Mouse (Mus musculus): ENCODE data around the gene Gm49396.
A peak's percentile ranks its signal among the peaks of the same experiment; 100 is the strongest.

Gene Gm49396

DNA sequence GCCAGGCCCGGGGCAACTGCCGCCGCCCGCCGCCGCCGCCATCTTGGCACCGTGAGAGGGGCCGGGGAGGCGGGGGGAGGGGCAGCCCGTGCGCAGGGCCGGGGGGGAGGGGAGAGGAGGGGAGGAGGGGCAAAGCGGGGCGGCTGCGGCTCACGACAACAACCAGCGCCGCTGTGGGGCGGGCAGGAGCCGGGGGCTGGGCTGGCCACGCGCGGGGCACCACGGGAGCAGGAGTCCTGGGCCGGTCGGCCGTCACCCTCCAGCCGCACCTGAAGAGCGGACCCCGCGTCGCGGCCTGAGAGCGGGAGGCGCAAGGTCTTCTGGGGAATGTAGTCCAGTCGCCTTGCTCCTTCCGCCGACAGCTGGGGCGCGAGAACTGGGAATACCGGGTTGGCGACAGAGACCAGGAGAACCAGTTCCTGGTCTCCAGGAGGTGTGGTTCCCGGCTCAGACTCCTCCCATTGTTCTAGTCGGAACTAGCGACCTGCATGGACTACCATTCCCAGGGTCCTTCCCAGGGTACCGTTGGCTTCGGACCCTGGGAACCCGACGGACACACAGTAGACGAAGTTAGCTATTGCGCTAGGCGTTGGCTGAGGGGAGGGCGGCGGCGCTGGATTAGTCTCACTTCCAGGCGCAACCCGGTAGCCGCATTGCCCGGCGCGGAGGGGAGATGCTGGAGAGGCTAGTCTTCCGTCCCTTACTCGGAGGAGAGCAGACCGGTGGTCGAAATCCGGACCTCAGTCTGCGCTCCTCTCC lies 25.7 kb downstream of the Gm49396 start, which contains the start of gene Kmt2b:
Gene Kmt2b (minus strand): TSS at position 51 of the 759 bp plus-strand sequence.
- DNase-seq = peak; percentile 96

GRCm38 (mm10) chr7:30589435-30590301 lies 26.5 kb downstream of the Gm49396 start:
- DNase-seq = peak; percentile 88

- DNase-seq = no peak
Observed at GRCm38 (mm10) chr7:30590927-30591604, 27.9 kb downstream of the Gm49396 start.

- no peak for DNase-seq
Observed at GRCm38 (mm10) chr7:30591605-30591951, 28.4 kb downstream of the Gm49396 start.

DNA sequence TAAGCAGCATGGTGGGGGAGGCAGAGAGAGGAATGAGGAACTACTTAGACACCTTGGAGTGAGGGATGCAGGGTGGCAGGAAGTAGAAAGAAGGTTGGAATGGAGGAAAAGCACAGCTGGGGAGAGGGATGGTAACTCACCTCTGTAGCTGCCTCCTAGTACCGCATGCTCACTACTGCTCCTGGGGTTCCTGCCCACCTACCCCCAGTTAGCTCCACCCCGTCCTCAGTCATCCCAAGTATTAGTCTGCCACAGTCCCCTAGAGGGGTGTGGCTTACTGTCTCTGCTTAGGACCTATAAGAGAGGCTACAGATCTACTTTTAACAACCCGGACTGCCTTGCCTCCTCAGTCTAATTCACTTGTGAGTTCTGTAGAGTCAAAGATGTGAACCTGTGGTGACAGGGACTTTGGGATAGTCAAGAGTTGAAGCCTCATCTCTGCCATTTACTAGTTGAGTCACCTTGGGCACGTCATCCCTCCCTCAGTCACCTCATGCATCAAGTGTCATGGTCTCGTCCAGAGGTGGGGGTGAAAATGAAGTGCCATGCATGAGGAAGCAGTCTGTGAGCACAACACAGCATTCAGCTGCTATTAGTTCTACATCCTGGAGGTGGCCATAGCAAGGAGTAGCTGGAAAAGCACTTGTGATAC lies 29.8 kb downstream of the Gm49396 start:
- no peak for DNase-seq

GRCm38 (mm10) chr7:30593579-30594509 lies 30.7 kb downstream of the Gm49396 start:
- DNase-seq = no peak

- DNase-seq = no peak
Observed at GRCm38 (mm10) chr7:30594510-30595024, 31.4 kb downstream of the Gm49396 start.

DNA sequence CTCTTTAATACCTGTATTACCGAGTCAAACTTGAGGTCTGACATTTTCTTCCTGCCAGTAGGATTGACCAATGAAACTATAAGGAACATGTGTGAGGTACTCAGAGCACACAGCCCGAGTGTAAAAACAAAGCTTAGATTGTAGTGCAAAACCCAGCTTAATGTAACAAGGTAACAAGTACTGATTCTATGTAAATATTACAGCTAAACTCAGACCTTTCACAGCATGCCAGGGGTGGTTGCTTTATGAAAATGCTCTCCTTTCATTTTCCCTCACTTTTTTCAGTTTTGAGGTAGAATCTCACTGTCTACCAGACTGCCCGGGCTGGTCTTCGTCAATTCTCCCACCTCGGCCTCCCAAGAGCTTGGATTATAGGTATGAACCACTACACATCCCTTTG lies 32.9 kb downstream of the Gm49396 start:
- DNase-seq = no peak

DNA sequence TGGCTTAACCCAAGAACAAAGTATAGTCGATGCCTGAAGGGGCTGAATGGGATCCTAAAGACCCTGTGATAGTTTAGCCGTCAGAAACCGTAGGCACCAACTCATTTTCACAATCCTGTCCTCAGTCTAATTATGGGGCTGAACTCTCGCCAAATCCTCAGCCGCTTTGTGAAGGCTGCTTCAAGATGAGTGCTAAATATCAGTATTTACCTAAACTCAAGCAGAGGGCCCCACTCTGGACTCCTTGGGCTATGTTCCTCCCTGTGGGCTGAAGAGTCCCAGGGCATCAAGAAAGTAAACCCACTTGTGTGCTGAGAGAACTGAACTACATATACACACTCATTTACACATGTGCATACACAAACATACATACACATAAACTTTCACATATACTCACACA lies 33.7 kb downstream of the Gm49396 start:
- DNase-seq = no peak

DNA sequence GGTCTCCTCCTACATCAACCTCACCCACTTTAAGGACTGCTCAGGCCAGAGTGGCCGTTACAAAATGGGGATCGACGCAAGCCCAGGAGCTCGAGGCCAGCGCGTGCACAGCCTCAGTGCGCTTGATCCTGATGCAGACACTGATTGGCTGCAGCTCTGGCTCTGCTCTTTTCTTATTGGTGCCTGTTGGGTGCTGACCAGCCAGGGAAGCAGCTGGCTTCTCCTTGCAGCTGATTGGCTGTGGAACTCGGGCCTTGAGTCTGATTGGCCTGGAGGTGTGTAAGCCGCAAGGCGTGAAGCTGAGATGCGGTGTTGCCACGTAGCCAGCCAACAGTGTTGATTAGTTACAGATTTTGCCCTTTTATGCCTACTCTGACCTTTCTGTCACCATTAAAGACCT lies 35.6 kb downstream of the Gm49396 start, which contains the start of gene Zbtb32:
Gene Zbtb32 (minus strand): TSS at position 124 of the 400 bp plus-strand sequence.
- DNase-seq = no peak

DNA sequence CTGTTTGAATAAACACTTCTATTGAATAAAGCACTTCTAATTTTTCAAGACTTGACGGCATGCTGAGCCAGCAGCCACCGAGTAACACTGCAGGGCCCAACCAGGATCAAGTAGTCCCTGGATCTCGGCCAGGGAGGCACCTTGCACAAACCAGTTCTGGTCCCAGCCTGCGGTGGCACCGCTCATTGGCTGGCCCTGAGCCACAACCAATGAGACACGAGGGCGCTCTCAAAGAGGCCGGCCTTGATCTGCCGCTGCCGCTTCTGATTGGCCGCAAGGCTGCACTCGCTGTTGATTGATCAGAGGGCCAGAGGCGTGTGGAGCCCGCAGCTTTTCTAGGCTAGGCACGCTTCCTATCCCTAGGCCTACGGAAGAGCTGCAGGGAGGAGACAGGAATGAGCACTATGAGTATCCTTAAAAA lies 36.8 kb downstream of the Gm49396 start:
- DNase-seq = peak; percentile 96

DNA sequence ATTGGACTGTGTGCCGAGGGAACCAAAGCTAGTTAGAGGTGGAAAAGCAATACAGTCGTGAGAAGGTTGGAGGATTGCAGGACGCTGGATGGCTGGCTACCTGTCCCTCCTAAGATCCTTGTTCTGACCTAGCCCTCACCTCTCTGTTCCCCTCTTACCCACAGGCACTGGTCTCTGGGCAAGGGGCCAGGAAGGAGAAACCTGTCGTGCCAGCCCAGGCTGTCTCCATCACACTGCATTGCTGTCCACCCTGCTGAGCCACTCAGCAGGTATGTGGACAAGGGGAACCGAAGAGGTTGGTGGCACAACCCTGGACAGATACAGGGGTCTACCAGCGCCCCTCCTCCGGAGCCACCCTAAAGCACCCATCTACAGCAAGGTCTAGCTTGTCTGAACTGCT lies 37.5 kb downstream of the Gm49396 start:
- DNase-seq = no peak

- no peak for DNase-seq
Observed at GRCm38 (mm10) chr7:30602583-30602982, 39.4 kb downstream of the Gm49396 start.

- no peak for DNase-seq
Observed at GRCm38 (mm10) chr7:30604424-30604823, 41.3 kb downstream of the Gm49396 start.

- DNase-seq = no peak
Observed at GRCm38 (mm10) chr7:30604944-30605343, 41.8 kb downstream of the Gm49396 start.

GRCm38 (mm10) chr7:30607706-30608309 lies 44.7 kb downstream of the Gm49396 start:
- DNase-seq = no peak

DNA sequence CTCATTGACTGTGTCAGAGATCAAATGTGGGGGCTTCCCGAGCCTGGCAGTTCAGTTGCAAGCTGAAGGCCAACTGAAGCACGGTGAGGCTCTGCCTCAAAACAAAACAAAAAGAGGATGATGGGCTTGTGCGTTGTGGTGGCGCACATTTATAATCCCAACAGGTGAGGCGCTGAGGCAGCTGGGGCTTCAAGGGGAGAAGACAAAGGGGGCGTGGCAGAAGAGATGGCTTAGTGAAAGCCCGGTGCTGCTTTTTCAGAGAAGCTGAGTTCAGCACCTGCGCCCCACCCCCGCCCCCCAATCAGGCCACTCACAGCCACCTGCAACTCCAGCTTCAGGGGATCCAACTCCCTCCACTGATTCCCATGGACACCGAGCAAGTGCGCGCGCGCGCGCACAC lies 45.3 kb downstream of the Gm49396 start:
- DNase-seq = no peak

GRCm38 (mm10) chr7:30610043-30610442 lies 46.9 kb downstream of the Gm49396 start:
- no peak for DNase-seq

DNA sequence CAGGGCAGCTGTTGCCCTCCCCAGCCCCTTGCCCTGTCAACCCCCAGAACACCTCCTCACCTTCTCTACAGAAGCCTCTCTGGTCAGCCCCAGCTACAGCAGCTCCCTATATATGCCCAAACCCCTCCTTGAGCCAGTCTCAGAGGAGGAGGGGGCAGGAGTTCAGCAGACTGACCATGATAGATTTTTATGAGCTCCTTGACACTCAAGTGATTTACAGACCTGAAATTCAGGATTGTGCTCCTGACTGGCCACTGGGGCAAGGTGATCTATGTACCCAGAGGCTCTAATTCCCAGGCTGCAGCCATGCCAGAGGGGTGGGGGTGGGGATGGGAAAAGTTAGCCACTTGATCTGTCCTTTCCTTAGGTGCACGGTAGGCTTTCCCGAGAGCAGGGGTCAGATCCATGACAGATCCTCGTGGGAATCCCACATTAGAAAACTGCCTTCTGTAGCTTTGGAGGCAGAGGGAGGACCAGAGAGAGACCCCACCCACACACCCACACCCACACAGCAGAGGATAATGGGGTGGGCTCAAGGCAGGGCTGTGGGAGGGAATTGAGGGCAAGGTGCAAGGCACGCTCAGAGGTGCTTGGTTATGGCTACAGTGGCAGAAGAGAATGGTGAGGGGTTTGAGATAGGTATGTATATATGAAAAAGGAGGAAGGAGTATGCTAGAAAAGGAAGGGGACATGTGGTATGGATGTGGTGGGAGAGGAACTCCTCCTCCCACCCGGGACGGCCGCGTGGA lies 49.7 kb downstream of the Gm49396 start, which contains the start of gene Upk1a:
Gene Upk1a (minus strand): TSS at position 194 of the 749 bp plus-strand sequence.
- DNase-seq = no peak

DNA sequence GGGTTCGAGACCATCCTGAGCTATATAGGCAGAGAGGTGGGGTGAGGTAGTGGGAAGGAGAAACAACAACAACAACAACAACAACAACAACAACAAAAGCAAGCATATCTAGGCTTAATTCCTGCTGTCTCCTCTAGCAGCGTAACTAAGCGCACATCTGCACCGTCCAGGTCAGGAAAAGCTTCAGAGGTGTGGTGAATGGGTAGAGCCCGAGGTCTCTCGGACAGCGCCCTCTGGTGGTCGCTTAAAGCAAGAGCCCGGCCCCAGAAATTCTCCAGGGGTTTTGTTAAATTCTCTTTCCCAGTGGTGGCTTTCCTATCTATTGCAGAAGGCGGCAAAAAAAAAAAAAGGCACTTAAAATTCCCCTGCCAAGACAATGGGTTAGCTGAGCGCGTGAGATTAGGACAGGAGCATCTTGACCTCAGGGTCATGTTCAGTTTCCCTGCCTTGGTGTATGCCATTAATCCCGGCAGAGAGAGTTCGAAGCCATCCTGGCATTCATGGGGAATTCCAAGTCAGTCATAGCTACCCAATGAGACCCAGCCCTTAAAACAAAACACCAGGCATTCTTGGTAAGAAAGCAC lies 50.5 kb downstream of the Gm49396 start:
- peak; percentile 69 for DNase-seq
